Mouse (Mus musculus) spleen, adult 2 months (tissue): ENCODE results near the gene Fan1. TPM values are rescaled to one million over a fixed set of nuclear protein-coding genes. Genes with fewer than 3 reads are reported as not detected.

Source experiments
- DNase-seq, 2 experiments: peaks; one replicate each; pipeline versions ENCODE4 v3.0.0 to v3.0.0-alpha.2; 2012 to 2021; ENCODE audit warnings: low spot score in 2 of 2, low read depth in 1 of 2
- H3K27ac ChIP-seq: fragments of 200-500 bp; 2 replicates; pipeline ENCODE4 v1.5.1; 2012; ENCODE audit warnings: low read length, inconsistent platforms; ENCODE audit not compliant: insufficient read depth
- H3K27me3 ChIP-seq: fragments of 200-500 bp; 2 replicates; pipeline ENCODE4 v1.6.1; 2012; ENCODE audit warnings: mild to moderate bottlenecking, moderate library complexity, low read length, inconsistent platforms; ENCODE audit not compliant: control insufficient read depth, insufficient read depth
- H3K36me3 ChIP-seq: fragments of 200-500 bp; 2 replicates; pipeline ENCODE4 v1.6.1; 2012; ENCODE audit warnings: mild to moderate bottlenecking, low read length, inconsistent platforms; ENCODE audit not compliant: control insufficient read depth, insufficient read depth
- H3K4me1 ChIP-seq: fragments of 200-500 bp; 2 replicates; pipeline ENCODE4 v1.6.1; 2011; ENCODE audit warnings: inconsistent platforms; ENCODE audit not compliant: control insufficient read depth, insufficient read depth, insufficient read length
- H3K4me3 ChIP-seq: fragments of 200-500 bp; 2 replicates; pipeline ENCODE4 v1.5.1; 2011; ENCODE audit warnings: mild to moderate bottlenecking, inconsistent platforms; ENCODE audit not compliant: insufficient read depth, insufficient read length; ENCODE audit errors: extremely low read depth
- CTCF ChIP-seq: fragments of 200-500 bp; IDR thresholded peaks from 2 replicates; pipeline ENCODE4 v1.5.1; 2011; ENCODE audit warnings: mild to moderate bottlenecking, inconsistent platforms; ENCODE audit not compliant: insufficient read depth, insufficient read length, insufficient replicate concordance; ENCODE audit errors: extremely low read depth
- POLR2A ChIP-seq: fragments of 200-500 bp; IDR thresholded peaks from 2 replicates; pipeline ENCODE4 v1.6.1; 2011; ENCODE audit warnings: low read depth, low read length, inconsistent platforms
- WGBS: fragments of 180-500 bp; shearing (Covaris S2); methylation state at CpG from one replicate; pipeline ENCODE4 v1.1.7; 2018; 5-methylcytosine and 5-hydroxymethylcytosine counted together
- polyA plus RNA-seq: library from polyadenylated mRNA; depleted of rRNA; stranded (reverse); fragments of >200 nt; gene quantifications from 2 replicates; pipeline ENCODE4 v1.2.3, GENCODE M21; 2012; rRNA removed

The Fan1 gene
- polyA plus RNA-seq, 1 experiment = 1.5 TPM

GRCm38 (mm10) chr7:64312811-64313210, 61.1 kb downstream of the Fan1 start:
- Histone ChIP-seq H3K36me3 (peaks cover 5% of the 10 kb centered on the region; the same call in 1 of the 2 replicates), H3K27me3 (no peaks in the 10 kb centered on the region), H3K4me3 (no peak overlapping the region), H3K27ac (no peak overlapping the region), H3K4me1 (peaks cover 2% of the 10 kb centered on the region; the same call in 1 of the 2 replicates)
- DNase-seq = no peak
- 95% methylated on average over 7 of the region's 7 CpGs for WGBS
- TF ChIP-seq CTCF (no peak), POLR2A (no peak)

GRCm38 (mm10) chr7:64310756-64311155, 63.1 kb downstream of the Fan1 start:
- H3K27me3 ChIP-seq = no peaks in the 10 kb centered on the region
- no peak for DNase-seq
- peaks cover 2% of the 10 kb centered on the region; the same call in 1 of the 2 replicates for H3K4me1 ChIP-seq
- H3K4me3 ChIP-seq = no peak overlapping the region
- no peak for TF ChIP-seq POLR2A
- TF ChIP-seq CTCF = no peak
- H3K36me3 ChIP-seq = 0 out of 2 replicates have a peak, but pooled peaks cover 2% of the 10 kb centered on the region
- no peak overlapping the region for H3K27ac ChIP-seq
- 84% methylated on average over 2 of the region's 2 CpGs for WGBS

GRCm38 (mm10) chr7:64310241-64310640, 63.7 kb downstream of the Fan1 start:
- H3K36me3 ChIP-seq = 0 out of 2 replicates have a peak, but pooled peaks cover 2% of the 10 kb centered on the region
- no peaks in the 10 kb centered on the region for H3K27me3 ChIP-seq
- peaks cover 2% of the 10 kb centered on the region; the same call in 1 of the 2 replicates for H3K4me1 ChIP-seq
- no peak overlapping the region for H3K27ac ChIP-seq
- no peak for DNase-seq
- no peak overlapping the region for H3K4me3 ChIP-seq
- WGBS = 90% methylated on average over 7 of the region's 7 CpGs
- TF ChIP-seq POLR2A = no peak
- TF ChIP-seq CTCF = no peak

Other genes with a start within 250 kb of the Fan1 start
- 0.34 and 0.97 TPM in 2 replicates for gene Trpm1, start 220.3 kb downstream of the Fan1 start, polyA plus RNA-seq
- 1.7 and 1.9 TPM in 2 replicates for gene Mtmr10, start 86.4 kb downstream of the Fan1 start, polyA plus RNA-seq
- 0.40 and 0.76 TPM in 2 replicates for gene Mphosph10, start 18.2 kb upstream of the Fan1 start, polyA plus RNA-seq
- gene Mcee, start 18.5 kb upstream of the Fan1 start, polyA plus RNA-seq = 4.8 and 7.0 TPM in 2 replicates
- gene Apba2, start 127.6 kb upstream of the Fan1 start, polyA plus RNA-seq = 0.18 TPM in 1 of 2 replicates, not detected in the other